Mouse (Mus musculus) intestine, embryonic 15.5 days (tissue): ENCODE results near the gene Trappc2l. TPM values are rescaled to one million over a fixed set of nuclear protein-coding genes. Genes with fewer than 3 reads are reported as not detected.

Source experiments
- ATAC-seq: fragments of 200-750 bp; cut with Nextera tagmentation; 2 replicates; pipeline ENCODE4 v1.8.0; 2017; ENCODE audit warnings: moderate TSS enrichment, moderate library complexity
- H3K27ac ChIP-seq: fragments of 300-500 bp; sonication (generic); 2 replicates; pipeline ENCODE4 v1.5.1; 2015; ENCODE audit warnings: mild to moderate bottlenecking, inconsistent platforms
- H3K27me3 ChIP-seq: fragments of 300-500 bp; sonication (generic); replicated peaks from 2 replicates; pipeline ENCODE4 v1.6.1; 2015; ENCODE audit warnings: inconsistent platforms
- H3K36me3 ChIP-seq: fragments of 300-500 bp; sonication (generic); 2 replicates; pipeline ENCODE4 v1.6.1; 2015; ENCODE audit warnings: inconsistent platforms
- H3K4me1 ChIP-seq: fragments of 300-500 bp; sonication (generic); replicated peaks from 2 replicates; pipeline ENCODE4 v1.6.1; 2015; ENCODE audit warnings: inconsistent platforms
- H3K4me2 ChIP-seq: fragments of 300-500 bp; sonication (generic); replicated peaks from 2 replicates; pipeline ENCODE4 v1.6.1; 2015; ENCODE audit warnings: mild to moderate bottlenecking, inconsistent platforms
- H3K4me3 ChIP-seq: fragments of 300-500 bp; sonication (generic); replicated peaks from 2 replicates; pipeline ENCODE4 v1.5.1; 2015; ENCODE audit warnings: inconsistent platforms
- H3K9ac ChIP-seq: fragments of 300-500 bp; sonication (generic); 2 replicates; pipeline ENCODE4 v1.6.1; 2015; ENCODE audit warnings: inconsistent platforms
- H3K9me3 ChIP-seq: fragments of 300-500 bp; sonication (generic); 2 replicates; pipeline ENCODE4 v1.6.1; 2016; ENCODE audit warnings: inconsistent platforms
- WGBS: fragments of 180-500 bp; shearing (Covaris S2); methylation state at CpG from one replicate; pipeline ENCODE4 v1.1.7; 2015; 5-methylcytosine and 5-hydroxymethylcytosine counted together
- polyA plus RNA-seq: library from polyadenylated mRNA; unstranded; fragments of >200 nt; fragmentation: Nextera tagmentation; extraction: Ambion mirVana; gene quantifications from 2 replicates; pipeline ENCODE4 v1.2.1, GENCODE M21; 2015

Trappc2l gene
- polyA plus RNA-seq, 1 experiment from 2014 or later, result 58.0 TPM

GRCm38 (mm10) chr8:122651326-122651921, 40.0 kb downstream of the Trappc2l start:
- H3K9me3 ChIP-seq, result no peaks in the 10 kb centered on the region
- H3K27ac ChIP-seq, result no peak overlapping the region
- no peak overlapping the region for H3K9ac ChIP-seq
- H3K27me3 ChIP-seq, result no peaks in the 10 kb centered on the region
- peaks cover 35% of the 10 kb centered on the region for H3K4me1 ChIP-seq
- no peaks in the 10 kb centered on the region for H3K36me3 ChIP-seq
- no peak overlapping the region for H3K4me3 ChIP-seq
- ATAC-seq, result no peak
- 78% methylated on average over 16 of the region's 16 CpGs for WGBS
- H3K4me2 ChIP-seq, result no peak overlapping the region

DNA sequence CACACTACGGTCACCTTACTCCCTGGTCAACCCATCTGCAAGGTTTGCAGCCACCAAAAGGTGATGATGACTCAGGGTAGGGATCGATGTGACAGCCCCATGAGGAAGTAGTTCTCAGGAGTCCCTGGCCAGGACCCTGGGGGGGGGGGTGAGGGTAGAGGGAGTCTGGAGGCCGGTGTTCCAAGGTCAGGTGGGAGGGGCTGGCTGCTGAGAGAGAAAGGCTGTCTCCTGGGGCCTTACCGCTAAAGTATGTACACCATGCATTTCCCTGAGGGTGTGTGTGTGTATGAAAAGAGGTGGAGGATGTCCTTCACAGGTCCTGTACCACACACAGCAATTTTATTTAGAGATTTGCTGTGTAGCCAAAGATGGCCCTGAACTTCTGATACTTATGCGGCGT, 41.2 kb downstream of the Trappc2l start:
- H3K27ac ChIP-seq, result no peak overlapping the region
- ATAC-seq, result peak; percentile 66
- no peaks in the 10 kb centered on the region for H3K9me3 ChIP-seq
- H3K36me3 ChIP-seq, result no peaks in the 10 kb centered on the region
- no peak overlapping the region for H3K4me3 ChIP-seq
- H3K27me3 ChIP-seq, result no peaks in the 10 kb centered on the region
- no peak overlapping the region for H3K9ac ChIP-seq
- peaks cover 35% of the 10 kb centered on the region for H3K4me1 ChIP-seq
- 53% methylated on average over 6 of the region's 6 CpGs for WGBS
- H3K4me2 ChIP-seq, result no peak overlapping the region

- Histone ChIP-seq H3K27me3 (no peaks in the 10 kb centered on the region), H3K9ac (no peak overlapping the region), H3K4me1 (peaks cover 42% of the 10 kb centered on the region), H3K4me3 (no peak overlapping the region), H3K4me2 (0 out of 2 replicates have a peak overlapping the region, but pooled peaks have one; percentile 1), H3K36me3 (no peaks in the 10 kb centered on the region), H3K9me3 (no peaks in the 10 kb centered on the region), H3K27ac (no peak overlapping the region)
- peak; percentile 62; the same call in 1 of the 2 replicates for ATAC-seq
- whole genome bisulfite sequencing, result 35% methylated on average over 7 of the region's 7 CpGs
These were observed 43.3 kb downstream of the Trappc2l start for GRCm38 (mm10) chr8:122654768-122655167.

- peaks cover 50% of the 10 kb centered on the region for H3K4me1 ChIP-seq
- ATAC-seq, result no peak
- H3K4me2 ChIP-seq, result no peak overlapping the region
- H3K27me3 ChIP-seq, result no peaks in the 10 kb centered on the region
- no peaks in the 10 kb centered on the region for H3K36me3 ChIP-seq
- H3K9ac ChIP-seq, result no peak overlapping the region
- WGBS, result 73% methylated on average over 13 of the region's 13 CpGs
- no peaks in the 10 kb centered on the region for H3K9me3 ChIP-seq
- H3K27ac ChIP-seq, result no peak overlapping the region
- no peak overlapping the region for H3K4me3 ChIP-seq
These were observed 44.9 kb downstream of the Trappc2l start for GRCm38 (mm10) chr8:122656056-122656999.

GRCm38 (mm10) chr8:122658149-122658806, 46.8 kb downstream of the Trappc2l start:
- H3K36me3 ChIP-seq, result no peaks in the 10 kb centered on the region
- no peaks in the 10 kb centered on the region for H3K27me3 ChIP-seq
- WGBS, result 57% methylated on average over 10 of the region's 10 CpGs
- H3K4me1 ChIP-seq, result peaks cover 38% of the 10 kb centered on the region
- H3K9ac ChIP-seq, result no peak overlapping the region
- no peak overlapping the region for H3K4me2 ChIP-seq
- H3K9me3 ChIP-seq, result no peaks in the 10 kb centered on the region
- H3K4me3 ChIP-seq, result no peak overlapping the region
- ATAC-seq, result no peak
- peak overlapping the region; percentile 20; the same call in 1 of the 2 replicates for H3K27ac ChIP-seq

DNA sequence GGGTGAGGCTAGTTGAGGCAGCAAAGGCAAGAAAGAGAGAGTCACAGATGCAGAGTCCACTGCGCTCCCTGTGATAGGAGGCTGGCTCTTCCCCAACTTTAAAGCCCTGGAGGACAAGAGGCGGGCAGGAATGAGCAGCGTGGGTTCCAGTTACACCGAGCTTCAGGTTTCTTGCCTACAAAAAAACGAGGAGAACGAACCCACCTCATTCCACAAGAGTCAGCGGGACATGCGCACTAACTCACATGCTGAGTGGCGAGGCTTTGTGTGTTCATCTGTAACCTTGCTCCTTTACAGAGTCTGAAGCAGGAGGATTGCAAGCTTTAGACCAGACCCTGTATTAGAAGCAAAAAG, 47.3 kb downstream of the Trappc2l start:
- H3K27me3 ChIP-seq, result no peaks in the 10 kb centered on the region
- no peak for ATAC-seq
- no peak overlapping the region for H3K4me2 ChIP-seq
- H3K36me3 ChIP-seq, result no peaks in the 10 kb centered on the region
- no peak overlapping the region for H3K27ac ChIP-seq
- H3K4me3 ChIP-seq, result no peak overlapping the region
- H3K4me1 ChIP-seq, result peaks cover 36% of the 10 kb centered on the region
- WGBS, result 67% methylated on average over 9 of the region's 9 CpGs
- H3K9ac ChIP-seq, result no peak overlapping the region
- H3K9me3 ChIP-seq, result no peaks in the 10 kb centered on the region

- no peaks in the 10 kb centered on the region for H3K36me3 ChIP-seq
- H3K4me1 ChIP-seq, result peaks cover 38% of the 10 kb centered on the region
- no peak overlapping the region for H3K4me3 ChIP-seq
- H3K4me2 ChIP-seq, result no peak overlapping the region
- 74% methylated on average over 2 of the region's 2 CpGs for WGBS
- ATAC-seq, result no peak
- no peak overlapping the region for H3K9ac ChIP-seq
- H3K9me3 ChIP-seq, result no peaks in the 10 kb centered on the region
- H3K27me3 ChIP-seq, result no peaks in the 10 kb centered on the region
- H3K27ac ChIP-seq, result no peak overlapping the region
These were observed 48.6 kb downstream of the Trappc2l start for GRCm38 (mm10) chr8:122660022-122660421.

DNA sequence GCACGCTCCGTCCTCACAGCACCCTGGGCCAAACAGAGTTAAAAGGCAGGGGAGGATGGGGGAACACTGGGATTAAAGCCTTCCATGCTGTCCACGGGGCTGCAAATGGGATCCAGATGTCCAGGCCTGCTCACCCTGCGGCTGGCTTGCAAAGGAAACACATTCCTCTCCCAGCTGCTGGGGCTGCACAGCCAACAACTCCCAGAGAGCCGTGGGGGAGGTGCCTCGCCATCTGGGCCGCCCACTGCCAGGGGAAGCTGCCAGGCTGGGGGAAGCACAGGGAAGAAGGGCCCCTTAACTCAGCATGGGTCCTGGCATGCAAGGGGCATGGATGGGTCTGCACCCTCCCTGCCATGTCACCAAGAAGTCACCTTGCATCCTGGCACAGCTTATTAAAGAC, 49.7 kb downstream of the Trappc2l start:
- Histone ChIP-seq H3K36me3 (no peaks in the 10 kb centered on the region), H3K9ac (no peak overlapping the region), H3K27me3 (no peaks in the 10 kb centered on the region), H3K4me2 (peak overlapping the region; percentile 14), H3K4me1 (peaks cover 40% of the 10 kb centered on the region), H3K4me3 (no peak overlapping the region), H3K27ac (peak overlapping the region; percentile 55), H3K9me3 (no peaks in the 10 kb centered on the region)
- peak; percentile 80 for ATAC-seq
- 35% methylated on average over 6 of the region's 7 CpGs for whole genome bisulfite sequencing

- no peaks in the 10 kb centered on the region for H3K27me3 ChIP-seq
- H3K27ac ChIP-seq, result no peak overlapping the region
- H3K4me1 ChIP-seq, result peaks cover 47% of the 10 kb centered on the region
- no peak overlapping the region for H3K9ac ChIP-seq
- 72% methylated on average over 2 of the region's 2 CpGs for WGBS
- no peak overlapping the region for H3K4me2 ChIP-seq
- no peaks in the 10 kb centered on the region for H3K36me3 ChIP-seq
- H3K9me3 ChIP-seq, result no peaks in the 10 kb centered on the region
- no peak for ATAC-seq
- no peak overlapping the region for H3K4me3 ChIP-seq
These were observed 50.5 kb downstream of the Trappc2l start for GRCm38 (mm10) chr8:122661894-122662293.

DNA sequence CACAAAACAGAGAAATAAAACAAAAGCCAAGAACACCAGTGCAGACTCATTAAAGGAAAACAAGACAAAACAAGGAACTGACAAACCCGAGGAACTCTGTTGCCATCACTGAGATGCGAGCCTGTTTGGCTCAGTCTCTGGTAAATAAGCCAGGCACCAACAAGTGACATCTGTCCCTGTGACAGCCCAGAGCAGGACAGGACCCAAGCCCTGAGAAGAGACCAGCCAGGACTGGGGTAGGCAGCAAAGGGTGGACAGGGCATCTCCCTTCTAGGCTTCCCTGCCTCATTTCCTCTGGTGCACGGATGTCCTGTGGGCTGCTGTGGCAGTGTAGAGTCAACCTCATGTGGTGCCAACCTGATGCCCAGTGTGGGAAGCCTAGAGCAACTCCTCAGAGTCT, 51.7 kb downstream of the Trappc2l start:
- WGBS, result 68% methylated on average over 3 of the region's 3 CpGs
- Histone ChIP-seq H3K27me3 (no peaks in the 10 kb centered on the region), H3K4me2 (no peak overlapping the region), H3K4me3 (no peak overlapping the region), H3K4me1 (peaks cover 55% of the 10 kb centered on the region), H3K27ac (no peak overlapping the region), H3K36me3 (no peaks in the 10 kb centered on the region), H3K9me3 (no peaks in the 10 kb centered on the region), H3K9ac (no peak overlapping the region)
- ATAC-seq, result no peak

GRCm38 (mm10) chr8:122663670-122664069, 52.2 kb downstream of the Trappc2l start:
- H3K4me2 ChIP-seq, result no peak overlapping the region
- H3K4me1 ChIP-seq, result peaks cover 50% of the 10 kb centered on the region
- H3K4me3 ChIP-seq, result no peak overlapping the region
- no peaks in the 10 kb centered on the region for H3K9me3 ChIP-seq
- WGBS, result 53% methylated on average over 5 of the region's 5 CpGs
- H3K27ac ChIP-seq, result no peak overlapping the region
- no peak for ATAC-seq
- H3K27me3 ChIP-seq, result no peaks in the 10 kb centered on the region
- no peaks in the 10 kb centered on the region for H3K36me3 ChIP-seq
- no peak overlapping the region for H3K9ac ChIP-seq

DNA sequence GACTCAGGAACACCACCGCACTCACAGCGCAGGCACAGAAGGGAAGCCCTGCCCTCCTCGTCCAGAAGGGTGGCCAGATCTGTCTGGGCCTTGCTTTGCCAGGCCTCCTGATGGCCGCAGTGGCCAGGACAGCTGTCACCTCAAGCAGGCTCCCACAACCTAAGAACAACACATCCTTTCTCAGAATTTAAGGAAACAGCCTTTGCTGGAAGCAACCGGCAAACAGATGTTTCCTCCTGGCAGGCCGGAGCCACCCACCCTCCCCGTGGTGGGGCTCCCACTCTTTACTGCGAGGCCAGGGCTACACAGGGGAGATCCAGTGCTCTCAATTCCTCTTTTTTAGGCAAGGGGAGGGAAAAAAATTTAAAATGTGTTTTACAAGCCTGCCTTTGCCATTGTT, 53.8 kb downstream of the Trappc2l start:
- peaks cover 50% of the 10 kb centered on the region for H3K4me1 ChIP-seq
- H3K27ac ChIP-seq, result peak overlapping the region; percentile 75
- H3K36me3 ChIP-seq, result no peaks in the 10 kb centered on the region
- 0 out of 2 replicates have a peak, but pooled peaks cover 4% of the 10 kb centered on the region for H3K27me3 ChIP-seq
- ATAC-seq, result no peak
- no peaks in the 10 kb centered on the region for H3K9me3 ChIP-seq
- no peak overlapping the region for H3K4me2 ChIP-seq
- 45% methylated on average over 8 of the region's 8 CpGs for WGBS
- H3K9ac ChIP-seq, result no peak overlapping the region
- H3K4me3 ChIP-seq, result no peak overlapping the region
